Mouse (Mus musculus) heart, postnatal 14 days (tissue): ENCODE results near the gene Tnf. TPM values are rescaled to one million over a fixed set of nuclear protein-coding genes. Genes with fewer than 3 reads are reported as not detected.

Experiments
- DNase-seq, 2 experiments: peaks; one replicate each; pipeline ENCODE4 v3.0.0; 2021 to 2022
- intact Hi-C: fragments of 180-260 bp; cut with DNase I; formaldehyde crosslinking; loops from one replicate; pipeline ENCODE4 v1.15.1; 2025
- long read RNA-seq, 2 experiments: library from polyadenylated mRNA; stranded (forward); transcript quantifications; one replicate each; pipeline ENCODE4 v2.0.0; 2021
- total RNA-seq, 2 experiments: library from RNA; stranded (reverse); gene quantifications; 2 replicates each; pipeline ENCODE4 v1.2.3; 2021

Tnf gene
- under 1 TPM; 0.29 to 0.39 TPM for total RNA-seq
- long read RNA-seq, experiment 1, partial matches to known transcripts = 0 of 1 reads
- long read RNA-seq, experiment 1, other reads (novel, unspliced or antisense) = 0 of 1 reads
- long read RNA-seq, experiment 2 = 0 reads

DNA sequence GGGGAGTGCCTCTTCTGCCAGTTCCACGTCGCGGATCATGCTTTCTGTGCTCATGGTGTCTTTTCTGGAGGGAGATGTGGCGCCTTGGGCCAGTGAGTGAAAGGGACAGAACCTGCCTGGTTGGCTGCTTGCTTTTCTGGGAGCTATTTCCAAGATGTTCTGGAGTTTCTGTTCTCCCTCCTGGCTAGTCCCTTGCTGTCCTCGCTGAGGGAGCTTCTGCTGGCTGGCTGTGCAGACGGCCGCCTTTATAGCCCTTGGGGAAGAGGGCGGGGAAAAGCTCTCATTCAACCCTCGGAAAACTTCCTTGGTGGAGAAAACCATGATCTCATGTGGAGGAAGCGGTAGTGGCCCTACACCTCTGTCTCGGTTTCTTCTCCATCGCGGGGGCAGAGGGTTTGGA is at the start of gene Tnf:
Gene Tnf (minus strand): TSS at position 221 of the 400 bp plus-strand sequence.
- intact Hi-C loops = loop anchor here (2.0 kb wide), 1 partner anchor 17 kb away; no protein-coding TSS in a partner anchor
- peak; percentile 64 to 69 for DNase-seq

DNA sequence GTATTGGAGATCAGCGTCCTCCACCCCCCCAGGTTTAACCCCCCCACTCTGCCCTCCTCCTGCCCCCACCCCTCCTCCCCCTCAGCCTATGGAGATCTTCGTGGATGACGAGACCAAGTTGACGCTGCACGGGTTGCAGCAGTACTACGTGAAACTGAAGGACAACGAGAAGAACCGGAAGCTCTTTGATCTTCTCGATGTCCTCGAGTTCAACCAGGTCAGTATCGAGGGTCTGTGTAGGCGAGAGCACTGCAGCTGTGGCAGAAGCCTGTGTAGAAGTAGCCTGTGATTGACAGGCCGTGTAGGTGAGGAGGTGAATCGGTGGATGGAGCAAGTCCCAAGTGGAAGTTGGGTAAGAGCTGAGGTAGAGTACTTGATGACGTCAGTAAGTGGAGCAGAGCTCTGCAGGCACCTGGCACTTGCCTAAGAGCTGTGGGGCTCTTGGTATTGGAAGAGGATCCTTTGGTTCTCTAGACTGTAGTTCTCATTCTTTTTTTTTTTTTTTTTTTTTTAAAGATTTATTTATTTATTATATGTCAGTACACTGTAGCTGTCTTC is 49.4 kb upstream of the Tnf start:
- DNase-seq = no peak
- intact Hi-C loops = no loop called here

DNA sequence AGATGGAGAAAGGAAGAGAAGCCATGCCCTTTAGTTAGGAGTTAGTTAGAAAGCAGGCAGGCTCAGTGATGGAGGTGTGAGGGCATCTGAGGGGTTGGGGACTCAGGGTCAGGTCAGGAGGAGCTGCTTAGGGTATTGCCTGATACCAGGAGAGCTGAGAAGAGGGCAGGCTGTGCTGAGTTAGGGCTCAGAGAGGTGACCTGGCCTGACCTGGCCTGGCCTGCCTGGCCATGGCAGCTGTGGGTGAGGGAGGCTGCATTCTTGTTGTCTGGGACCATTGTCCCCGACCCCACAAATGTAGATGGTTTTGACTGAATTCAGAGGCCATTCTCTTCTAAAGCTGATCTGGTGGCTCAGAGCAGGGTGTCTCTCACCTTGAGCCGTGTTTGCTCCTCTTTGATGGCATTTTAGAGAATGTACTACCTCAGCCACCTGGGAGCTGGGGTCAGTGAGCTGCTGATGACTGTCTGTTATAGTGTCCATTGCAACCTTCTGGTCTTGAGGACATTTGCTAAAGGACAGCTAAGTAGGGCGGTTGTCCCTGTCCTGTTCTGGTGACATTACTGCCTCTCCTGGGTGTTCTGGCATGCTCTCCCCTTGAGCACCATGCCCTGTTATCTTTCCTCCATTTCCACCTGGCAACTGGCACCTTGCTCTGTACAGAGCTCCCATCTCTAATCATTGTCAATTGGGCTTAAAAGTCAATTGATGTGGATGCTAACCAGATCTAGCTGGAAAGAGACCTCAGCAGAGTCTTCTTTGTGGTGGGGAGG is 48.7 kb upstream of the Tnf start:
- DNase-seq = no peak

DNA sequence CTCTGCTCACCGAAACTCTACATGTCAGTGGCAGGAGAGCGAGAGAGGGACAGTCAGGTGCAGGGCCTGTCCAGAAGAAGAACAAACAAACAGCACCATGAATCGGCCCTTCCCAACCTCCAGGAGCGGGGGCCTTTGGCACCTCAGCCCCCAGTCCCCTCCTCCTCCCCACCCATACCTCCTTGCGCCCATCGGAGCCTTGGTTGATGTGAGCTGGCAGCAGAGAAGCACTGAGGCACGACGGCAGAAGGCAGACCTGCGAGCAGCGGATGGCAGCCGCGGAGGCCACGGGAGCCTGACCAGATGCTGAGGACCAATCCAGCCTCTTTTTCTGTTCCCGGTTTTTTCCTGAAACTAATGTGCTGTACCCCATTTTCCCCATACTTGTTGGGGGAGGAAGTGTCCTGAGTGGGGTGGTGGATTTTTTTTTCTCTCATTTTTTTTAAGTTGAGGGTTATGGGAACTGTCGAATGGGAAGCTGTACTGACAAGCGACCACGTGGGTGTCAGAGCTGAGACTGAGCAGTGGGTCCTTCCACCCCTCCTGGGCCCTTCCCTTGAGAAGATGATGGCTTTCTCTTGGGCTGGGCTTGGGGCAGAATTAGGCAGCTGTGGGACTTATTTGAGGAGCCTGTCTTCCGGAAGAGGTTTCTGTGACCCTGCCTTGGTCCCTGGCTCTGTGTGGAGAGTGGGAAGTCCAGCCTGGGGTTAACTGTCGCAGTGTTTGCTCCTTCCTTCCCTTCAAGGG is 47.8 kb upstream of the Tnf start:
- intact Hi-C loops = loop anchor here (10.0 kb wide), 1 partner anchor 1135 kb away; the partner anchor contains the start of gene H2-DMa
- no peak for DNase-seq

More for the DNA sequence above, 48.7 kb upstream of the Tnf start:
- intact Hi-C loops = no loop called here

DNA sequence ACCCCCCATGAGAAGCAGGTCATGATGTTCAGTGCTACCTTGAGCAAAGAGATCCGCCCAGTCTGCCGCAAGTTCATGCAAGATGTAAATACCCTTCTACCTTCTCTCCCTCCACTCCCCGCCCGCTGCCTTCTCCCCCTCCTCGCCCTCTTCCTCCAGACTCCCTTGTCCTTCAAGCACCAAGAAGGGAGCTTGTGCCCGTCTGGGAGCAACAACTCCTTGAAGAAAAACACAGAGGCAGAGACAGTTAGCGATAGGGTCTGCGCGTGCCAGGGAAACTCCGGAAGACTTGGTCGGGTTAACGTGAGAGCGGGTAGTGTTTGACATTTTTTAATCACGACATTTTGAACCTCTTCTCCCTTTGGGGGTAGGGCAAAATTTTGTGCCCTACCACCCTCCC is 47.2 kb upstream of the Tnf start:
- DNase-seq = no peak
- intact Hi-C loops = loop anchor here (10.0 kb wide), 1 partner anchor 1134 kb away; the partner anchor contains the start of gene H2-DMa

DNA sequence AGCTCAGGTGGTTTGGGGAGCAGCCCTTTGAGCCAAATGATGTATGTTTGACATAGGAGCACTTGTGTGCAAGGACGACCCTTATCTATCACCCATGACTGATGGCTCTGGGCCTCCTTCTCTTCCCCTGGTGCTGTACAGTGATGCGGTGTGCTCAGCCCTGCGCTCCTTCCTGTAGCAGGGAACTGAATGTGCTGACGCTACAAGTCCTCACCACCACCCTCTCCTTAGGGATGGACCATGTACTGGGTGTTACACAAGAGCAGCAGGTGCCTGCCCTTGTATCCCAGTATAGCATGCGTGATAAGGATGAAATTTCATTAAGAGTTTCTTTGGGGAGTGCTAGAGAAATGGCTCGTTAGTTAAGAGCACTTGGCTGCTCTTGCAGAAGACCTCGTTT is 45.3 kb upstream of the Tnf start:
- intact Hi-C loops = loop anchor here (10.0 kb wide), 1 partner anchor 1132 kb away; the partner anchor contains the start of gene H2-DMa
- DNase-seq = no peak

DNA sequence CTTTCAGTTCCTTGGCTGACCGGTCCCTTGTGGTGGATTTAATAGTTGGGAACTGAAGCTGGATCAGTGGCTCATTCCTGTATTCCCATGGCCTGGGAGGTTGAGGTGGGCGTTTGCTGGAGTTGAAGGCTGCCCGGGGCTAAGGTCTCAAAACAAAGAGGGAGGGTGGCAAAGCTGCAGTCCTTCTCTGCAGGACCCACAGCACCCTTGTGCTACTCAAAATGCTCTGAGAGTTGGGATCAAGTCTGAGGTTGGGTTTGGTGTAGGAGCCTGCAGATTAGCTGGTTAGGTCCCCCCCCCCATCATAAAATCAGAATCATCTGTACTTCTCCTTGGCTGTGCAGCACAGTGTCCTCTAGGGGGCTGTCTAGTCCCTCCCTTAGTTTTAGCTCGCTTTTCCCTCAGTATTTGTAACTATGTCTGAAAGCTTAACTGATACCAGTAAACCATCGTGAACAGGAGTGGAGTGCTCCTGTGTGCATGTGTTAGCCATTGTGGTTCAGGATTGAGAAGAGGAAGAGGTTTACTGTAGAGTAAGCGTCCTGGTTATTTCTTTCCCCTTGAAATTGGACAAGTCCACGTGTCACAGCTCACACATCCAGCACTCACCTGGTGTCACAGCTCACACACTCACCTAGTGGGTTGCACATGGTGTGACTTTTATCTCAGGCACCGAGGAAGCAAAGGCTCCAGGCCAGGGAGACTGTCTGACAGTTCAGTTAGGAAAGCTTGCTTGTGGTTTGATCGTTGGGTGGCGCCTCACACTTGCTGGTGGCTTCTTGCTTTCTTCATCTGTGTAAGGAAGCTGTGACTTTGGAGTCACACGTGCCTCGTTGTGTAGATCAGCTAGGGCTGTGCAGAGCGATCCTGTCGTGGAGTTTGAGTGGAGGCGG is 44.2 kb upstream of the Tnf start:
- no peak for DNase-seq
- intact Hi-C loops = loop anchor here (10.0 kb wide), 1 partner anchor 1131 kb away; the partner anchor contains the start of gene H2-DMa

DNA sequence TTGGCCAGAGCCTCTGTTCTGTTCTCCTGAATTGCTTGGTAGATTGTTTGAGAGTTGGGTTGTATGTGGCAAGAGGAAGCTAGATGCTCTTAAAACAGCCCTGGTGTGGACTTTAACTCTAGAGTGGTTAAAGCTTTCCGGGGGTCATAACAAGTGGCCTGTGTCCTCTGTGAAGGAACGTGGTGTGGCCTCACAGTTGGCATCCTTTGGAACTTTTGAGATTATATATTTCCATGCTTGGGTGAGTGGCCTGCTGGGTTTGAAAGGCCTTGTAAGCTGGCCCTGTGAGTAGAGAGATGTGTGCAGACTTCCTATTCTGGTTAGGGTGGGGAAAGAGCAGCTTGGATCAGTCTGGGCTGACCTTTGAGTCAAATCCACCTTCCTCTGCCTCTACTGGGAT is 43.2 kb upstream of the Tnf start:
- intact Hi-C loops = loop anchor here (5.0 to 10.0 kb wide), 2 partner anchors 393 to 1130 kb away; partner anchors contain the start of genes H2-DMa, Nelfe and Skiv2l
- no peak for DNase-seq

DNA sequence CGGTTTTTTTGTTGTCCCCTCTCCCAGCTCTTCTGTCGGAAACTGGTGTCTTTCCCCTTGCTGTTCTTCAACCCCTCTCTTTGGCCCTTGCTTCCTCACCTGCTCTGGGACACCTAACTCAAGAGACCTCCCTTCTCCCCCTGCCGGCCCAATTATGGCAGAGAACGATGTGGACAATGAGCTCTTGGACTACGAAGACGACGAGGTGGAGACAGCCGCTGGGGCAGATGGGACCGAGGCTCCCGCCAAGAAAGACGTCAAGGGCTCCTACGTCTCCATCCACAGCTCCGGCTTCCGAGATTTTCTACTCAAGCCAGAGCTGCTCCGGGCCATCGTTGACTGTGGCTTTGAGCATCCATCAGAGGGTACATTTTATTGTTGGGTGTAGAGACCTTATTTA is 41.3 kb upstream of the Tnf start:
- peak; percentile 63 to 73 for DNase-seq
- intact Hi-C loops = loop anchor here (5.0 to 10.0 kb wide), 2 partner anchors 391 to 1128 kb away; partner anchors contain the start of genes H2-DMa, Nelfe and Skiv2l

DNA sequence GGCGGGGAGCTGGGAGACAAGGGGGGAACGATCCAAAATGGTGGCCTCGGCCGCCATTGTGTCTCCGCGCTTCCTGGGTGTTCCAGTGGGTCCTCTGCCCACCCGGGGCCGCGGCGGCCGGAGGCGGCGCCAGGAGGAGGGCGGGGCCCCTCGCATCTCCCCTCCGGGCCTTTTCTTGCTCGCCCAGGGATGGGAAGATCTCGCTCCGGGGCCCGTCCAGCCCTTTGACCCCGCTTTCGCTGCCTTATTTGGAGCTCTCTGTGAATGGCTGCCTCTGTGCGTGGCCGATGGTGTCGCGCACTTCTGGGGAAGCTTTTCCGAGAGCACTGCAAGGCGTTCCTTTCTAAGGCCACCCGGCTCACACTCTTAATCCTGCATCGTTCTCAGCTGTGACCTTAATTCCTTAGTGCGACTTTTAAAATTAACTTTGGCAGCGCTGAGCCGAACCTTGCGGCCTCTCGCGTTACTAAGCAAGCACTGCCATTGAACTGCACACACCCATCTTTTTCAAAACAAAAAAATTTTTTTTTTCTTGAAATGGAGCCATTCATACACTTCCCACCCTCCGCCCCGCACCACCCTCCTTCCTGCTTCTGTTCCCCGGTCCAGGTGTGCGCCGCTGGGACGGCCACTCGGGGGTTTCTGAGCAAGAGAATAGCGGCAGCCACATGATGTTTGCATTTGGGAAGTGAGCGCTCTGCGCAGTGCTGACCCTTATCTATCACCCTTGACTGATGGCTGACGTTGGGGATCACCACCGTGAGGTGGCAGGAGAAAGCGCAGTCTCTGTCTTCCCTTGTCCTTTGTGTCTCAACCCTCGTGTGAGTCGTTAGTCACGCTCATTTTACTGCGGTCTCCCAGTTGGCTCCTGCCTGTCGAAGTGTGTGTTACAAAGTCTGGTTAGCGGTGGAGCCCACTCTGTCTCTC is 40.5 kb upstream of the Tnf start:
- intact Hi-C loops = loop anchor here (5.0 to 10.0 kb wide), 2 partner anchors 390 to 1127 kb away; partner anchors contain the start of genes H2-DMa, Nelfe and Skiv2l
- peak; percentile 39 to 73 for DNase-seq

DNA sequence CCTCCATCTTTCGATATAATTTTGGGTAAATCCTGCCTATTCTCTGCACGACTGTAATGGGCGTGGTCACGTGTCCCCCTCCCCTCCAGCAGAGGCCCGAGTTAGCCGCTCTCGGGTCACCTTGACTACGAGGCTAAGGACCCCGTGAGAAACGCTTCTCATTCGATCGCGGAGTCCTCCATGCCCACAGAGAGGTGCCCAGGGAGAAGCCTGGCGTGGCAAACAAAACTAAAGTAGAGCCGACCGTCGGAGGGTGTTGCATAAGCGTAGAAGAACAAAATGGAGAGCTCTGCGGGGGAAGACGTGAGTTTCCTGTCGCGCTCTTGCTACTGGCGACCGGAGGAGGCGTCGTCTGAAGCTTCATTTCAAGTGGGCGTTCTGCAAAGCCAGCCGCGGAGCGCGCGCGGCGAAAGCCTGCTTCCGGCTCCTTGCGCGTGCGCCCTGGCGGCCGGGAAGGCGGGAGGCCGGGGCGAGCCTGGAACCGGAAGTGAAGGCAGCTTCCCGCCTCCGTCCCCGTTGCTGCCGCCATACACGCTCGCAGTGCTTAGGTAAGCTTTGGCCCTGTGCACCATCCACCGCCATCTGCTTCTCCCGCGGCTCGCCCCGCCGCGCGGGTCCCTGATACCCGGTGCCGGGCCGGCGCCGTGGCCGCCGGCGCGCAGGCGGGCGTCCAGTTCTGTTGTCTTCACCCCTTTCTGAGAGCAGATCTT is 39.7 kb upstream of the Tnf start, which contains the start of gene Ddx39b:
Gene Ddx39b (plus strand): TSS at position 442 of the 710 bp plus-strand sequence.
- intact Hi-C loops = loop anchor here (5.0 to 10.0 kb wide), 2 partner anchors 389 to 1127 kb away; partner anchors contain the start of genes H2-DMa, Nelfe and Skiv2l

DNA sequence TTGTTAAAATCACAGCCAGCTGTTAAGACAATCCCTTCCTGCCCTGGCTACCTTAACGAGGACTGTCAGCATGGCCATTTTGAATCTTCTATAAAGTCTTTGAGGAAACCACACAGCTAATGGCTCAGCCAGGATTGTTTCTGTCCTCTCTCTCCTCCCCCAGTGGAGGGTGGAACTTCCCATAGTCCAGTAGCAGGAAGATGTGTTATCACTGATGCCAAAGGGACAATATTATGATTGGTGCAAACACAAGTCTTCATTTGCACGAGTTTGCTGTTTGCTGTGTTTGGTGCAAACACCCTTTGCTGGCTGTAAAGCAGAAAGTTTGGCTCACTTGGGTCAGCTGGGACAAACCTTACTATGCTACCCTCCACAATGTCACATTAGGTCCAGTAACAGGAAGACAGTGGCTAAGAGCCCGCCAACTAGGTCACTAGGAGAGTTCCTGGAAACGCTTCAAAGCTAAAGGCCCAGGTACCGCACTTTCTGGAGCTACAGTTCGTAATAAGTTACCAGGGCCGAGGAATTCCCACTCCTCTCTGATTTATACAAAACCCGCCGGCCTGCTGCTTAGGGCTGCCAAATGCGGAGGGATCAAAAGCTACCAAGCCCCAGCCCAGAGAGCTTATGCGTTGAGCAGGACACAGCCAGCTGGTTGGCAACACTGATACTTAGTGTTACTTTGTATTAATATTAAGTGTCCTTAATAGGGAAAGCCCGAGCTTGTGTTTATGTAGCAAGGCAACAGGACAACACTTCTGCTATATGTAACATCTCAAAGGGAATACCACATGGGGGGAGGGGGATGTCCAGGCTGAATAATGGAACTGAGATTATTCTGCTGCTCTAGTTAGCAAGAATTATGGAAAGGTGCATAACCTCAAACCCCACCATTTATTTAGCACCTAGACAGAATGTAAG is 38.8 kb upstream of the Tnf start:
- no peak for DNase-seq
- intact Hi-C loops = loop anchor here (5.0 to 10.0 kb wide), 2 partner anchors 388 to 1126 kb away; partner anchors contain the start of genes H2-DMa, Nelfe and Skiv2l

More for the DNA sequence above, 39.7 kb upstream of the Tnf start, which contains the start of gene Ddx39b:
- DNase-seq = peak; percentile 97

DNA sequence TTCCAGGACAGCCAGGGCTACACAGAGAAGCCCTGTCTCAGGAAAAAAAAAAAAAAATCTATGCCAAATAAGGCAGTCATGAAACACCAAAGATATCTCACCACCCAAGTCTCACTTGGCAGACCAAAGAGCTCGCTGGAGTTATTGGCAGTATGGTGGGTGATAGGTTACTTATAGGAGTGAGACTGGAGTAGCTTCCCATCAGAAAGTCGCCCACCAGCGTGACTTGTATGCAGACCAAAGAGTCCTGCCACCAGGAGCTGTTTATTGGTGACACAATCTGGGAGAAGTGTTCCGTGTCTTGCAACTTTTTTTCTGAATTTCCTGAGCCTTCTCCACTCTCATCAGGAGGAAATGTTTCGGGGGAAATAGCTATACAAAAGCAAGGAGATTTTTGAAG is 37.9 kb upstream of the Tnf start:
- DNase-seq = no peak
- intact Hi-C loops = loop anchor here (5.0 to 10.0 kb wide), 2 partner anchors 387 to 1125 kb away; partner anchors contain the start of genes H2-DMa, Nelfe and Skiv2l

DNA sequence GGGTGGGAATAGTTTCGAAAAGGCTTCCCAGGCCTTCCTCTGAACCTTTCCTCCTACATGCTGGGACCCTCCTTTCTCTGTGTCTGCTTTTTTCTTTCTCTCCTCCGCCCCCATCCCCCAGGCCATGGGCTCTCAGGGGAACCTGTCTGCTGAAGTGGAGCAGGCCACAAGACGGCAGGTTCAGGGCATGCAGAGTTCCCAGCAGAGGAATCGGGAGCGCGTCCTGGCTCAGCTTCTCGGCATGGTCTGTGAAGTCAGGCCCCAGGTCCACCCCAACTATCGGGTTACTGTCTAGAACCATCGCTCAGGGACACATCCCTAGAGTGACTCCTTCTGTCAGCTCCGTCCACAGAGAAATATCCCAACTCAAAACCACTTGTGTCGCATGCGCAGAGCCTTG is 35.7 kb upstream of the Tnf start:
- DNase-seq = no peak
- intact Hi-C loops = no loop called here

DNA sequence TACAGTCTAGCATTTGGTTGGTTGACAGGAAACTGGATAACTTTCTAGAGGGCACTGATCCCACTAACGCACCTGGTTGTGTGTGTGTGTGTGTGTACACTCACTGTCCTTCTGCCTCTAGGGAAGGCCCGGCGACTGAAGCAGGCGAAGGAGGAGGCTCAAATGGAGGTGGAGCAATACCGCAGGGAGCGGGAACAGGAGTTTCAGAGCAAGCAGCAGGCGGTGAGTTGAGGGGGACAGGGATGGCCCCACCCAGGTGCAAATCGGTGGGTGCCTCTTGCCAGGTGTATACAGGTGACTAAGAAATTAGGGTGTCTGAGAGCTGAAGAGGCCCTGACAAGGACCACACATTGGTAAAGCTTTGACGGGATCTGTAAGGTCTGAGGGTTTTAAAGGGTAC is 35.2 kb upstream of the Tnf start:
- DNase-seq = no peak
- intact Hi-C loops = no loop called here

DNA sequence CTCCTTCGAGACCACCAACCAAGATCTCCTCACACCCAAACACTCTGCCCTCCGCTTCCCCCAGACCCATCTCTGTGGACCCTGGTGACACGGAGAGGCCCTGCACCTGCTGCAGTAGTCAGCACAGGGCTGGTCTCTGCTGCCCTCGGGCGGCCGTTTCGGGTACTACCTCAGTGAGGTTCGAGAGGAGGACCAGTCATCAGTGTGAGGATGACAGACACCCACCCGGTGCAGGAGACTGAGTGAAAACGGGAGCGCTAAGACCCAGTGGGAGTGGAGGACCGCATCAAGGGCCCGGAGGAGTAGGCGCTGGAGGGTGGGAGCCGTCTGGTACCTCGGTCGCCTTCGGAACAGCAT is 34.6 kb upstream of the Tnf start:
- intact Hi-C loops = no loop called here
- peak; percentile 97 to 99 for DNase-seq
